Mouse (Mus musculus) lung, postnatal 0 days (tissue): ENCODE measurements around the gene Tdrd3.

Experiments
- CTCF ChIP-seq: IDR thresholded peaks from 2 replicates; pipeline ENCODE4 v1.5.1; 2016; ENCODE audit warnings: antibody characterized with exemption, mild to moderate bottlenecking
- EP300 ChIP-seq: IDR thresholded peaks from 2 replicates; pipeline ENCODE4 v1.6.1; 2016; ENCODE audit warnings: antibody characterized with exemption, mild to moderate bottlenecking, control low read depth

- no peak for TF ChIP-seq CTCF
- no peak for TF ChIP-seq EP300
Observed at GRCm38 (mm10) chr14:87446331-87446913, 30.0 kb downstream of the Tdrd3 start.
